Mouse (Mus musculus) liver, embryonic 14.5 days (tissue): Measurements from ENCODE around the gene Herpud1.

ENCODE experiments used
- CTCF ChIP-seq: IDR thresholded peaks from 2 replicates; pipeline ENCODE4 v1.5.1; 2016; ENCODE audit warnings: antibody characterized with exemption, low read depth, control low read depth
- EP300 ChIP-seq: IDR thresholded peaks from 2 replicates; pipeline ENCODE4 v1.6.1; 2016; ENCODE audit warnings: antibody characterized with exemption, low read depth

- TF ChIP-seq CTCF (no peak), EP300 (no peak)
Measured at GRCm38 (mm10) chr8:94385506-94386213, 578 bp upstream of the Herpud1 start.
